Mouse (Mus musculus): ENCODE measurements at regions not wholly inside any gene's neighbourhood (a gene's known extent, or its start where the extent isn't known, plus 50 kb on each side); places are given as distances from the start of the nearest gene placed in this dataset.

DNA sequence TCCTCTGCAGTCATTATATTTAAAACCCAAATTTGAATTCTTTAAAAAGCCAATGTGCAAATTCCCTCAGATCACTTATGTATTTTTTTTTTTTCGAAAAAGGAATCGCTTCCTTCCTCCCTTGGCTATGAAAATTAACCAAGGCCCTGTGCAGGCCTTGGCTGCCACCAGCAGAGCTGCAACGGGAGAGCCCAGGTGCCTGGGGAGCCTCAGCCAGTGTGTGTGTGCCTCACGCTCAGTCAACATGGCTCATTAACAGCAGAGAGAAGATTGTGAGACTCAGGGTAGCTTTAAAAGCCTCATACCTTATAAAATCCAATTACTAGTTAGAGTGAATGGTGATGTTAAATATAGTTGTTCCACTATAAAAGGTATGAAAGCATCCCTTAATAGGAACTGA lies 148.6 kb downstream of the Mex3b start:
- Histone ChIP-seq H3K9ac (ENCODE audit: low read depth, low read length) (no peak overlapping the region), H3K36me3 (ENCODE audit: control insufficient read depth, insufficient read depth, low read length) (no peaks in the 10 kb centered on the region), H3K4me3 (ENCODE audit: insufficient read depth, low read depth, low read length) (no peak overlapping the region), H3K27me3 (ENCODE audit: control insufficient read depth, insufficient read depth, low read length) (no peaks in the 10 kb centered on the region), H3K4me1 (ENCODE audit: control insufficient read depth, insufficient read depth, low read length) (no peaks in the 10 kb centered on the region), H3K79me2 (ENCODE audit: control insufficient read depth, insufficient read depth, low read length) (no peaks in the 10 kb centered on the region), H3K27ac (replicated peaks; ENCODE audit: insufficient read depth, low read depth, low read length) (no peak overlapping the region)
- no peak for DNase-seq (ENCODE audit: extremely low read depth, low read depth, low spot score)
- WGBS, result 49% methylated on average over 4 of the region's 4 CpGs
- TF ChIP-seq POLR2A (IDR thresholded peaks at IDR 0.05; ENCODE audit: extremely low read depth, insufficient read depth, low read length), result no peak
- no peak for TF ChIP-seq CTCF (IDR thresholded peaks at IDR 0.05; ENCODE audit: low read depth, low read length)

DNA sequence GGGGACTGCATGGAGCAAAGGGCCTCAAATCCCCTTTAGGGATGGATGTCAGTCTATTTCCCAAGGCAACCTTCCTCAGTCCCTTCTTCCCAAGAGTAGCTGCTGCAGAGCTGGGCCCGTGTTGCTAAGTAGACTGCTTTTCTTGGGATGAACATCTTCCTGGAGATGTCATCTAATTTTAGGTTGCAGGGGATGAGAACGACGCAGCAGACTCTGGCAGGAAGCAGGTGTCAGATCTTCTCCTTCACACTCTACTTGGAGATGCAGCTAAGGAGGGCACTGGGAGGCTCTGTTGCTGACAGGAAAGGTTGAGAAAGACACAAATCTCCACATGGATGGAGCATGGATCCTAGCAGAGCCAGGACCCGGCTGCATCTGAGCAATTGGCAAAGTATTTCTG lies 149.4 kb downstream of the Mex3b start:
- Histone ChIP-seq H3K4me3 (ENCODE audit: insufficient read depth, low read depth, low read length) (no peak overlapping the region), H3K4me1 (ENCODE audit: control insufficient read depth, insufficient read depth, low read length) (no peaks in the 10 kb centered on the region), H3K9ac (ENCODE audit: low read depth, low read length) (no peak overlapping the region), H3K27ac (replicated peaks; ENCODE audit: insufficient read depth, low read depth, low read length) (no peak overlapping the region), H3K36me3 (ENCODE audit: control insufficient read depth, insufficient read depth, low read length) (no peaks in the 10 kb centered on the region), H3K27me3 (ENCODE audit: control insufficient read depth, insufficient read depth, low read length) (no peaks in the 10 kb centered on the region), H3K79me2 (ENCODE audit: control insufficient read depth, insufficient read depth, low read length) (no peaks in the 10 kb centered on the region)
- TF ChIP-seq POLR2A (IDR thresholded peaks at IDR 0.05; ENCODE audit: extremely low read depth, insufficient read depth, low read length) (no peak), CTCF (IDR thresholded peaks at IDR 0.05; ENCODE audit: low read depth, low read length) (no peak)
- no peak for DNase-seq (ENCODE audit: extremely low read depth, low read depth, low spot score)
- 74% methylated on average over 4 of the region's 4 CpGs for WGBS

DNA sequence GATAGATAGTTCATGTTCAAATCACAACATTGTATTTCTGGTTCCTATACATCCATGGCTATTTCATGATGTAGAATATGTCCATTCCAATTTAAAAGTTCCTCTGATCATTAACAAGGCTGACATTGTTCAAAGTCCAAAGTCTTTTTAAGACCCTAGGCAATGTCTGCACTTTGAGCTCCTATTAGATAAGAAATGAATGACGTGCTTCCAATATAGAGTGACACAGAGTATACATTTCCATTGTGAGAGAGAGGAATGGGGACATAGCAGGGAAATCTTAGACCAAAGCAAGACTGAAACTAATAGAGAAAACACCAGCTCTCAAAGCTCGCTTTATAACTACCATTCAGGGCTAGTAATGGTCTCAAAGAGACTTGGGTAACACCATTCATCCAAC lies 153.5 kb downstream of the Mex3b start:
- no peak for TF ChIP-seq CTCF (IDR thresholded peaks at IDR 0.05; ENCODE audit: low read depth, low read length)
- no peak for TF ChIP-seq POLR2A (IDR thresholded peaks at IDR 0.05; ENCODE audit: extremely low read depth, insufficient read depth, low read length)
- Histone ChIP-seq H3K36me3 (ENCODE audit: control insufficient read depth, insufficient read depth, low read length) (no peaks in the 10 kb centered on the region), H3K9ac (ENCODE audit: low read depth, low read length) (no peak overlapping the region), H3K4me1 (ENCODE audit: control insufficient read depth, insufficient read depth, low read length) (no peaks in the 10 kb centered on the region), H3K27ac (replicated peaks; ENCODE audit: insufficient read depth, low read depth, low read length) (no peak overlapping the region), H3K79me2 (ENCODE audit: control insufficient read depth, insufficient read depth, low read length) (no peaks in the 10 kb centered on the region), H3K4me3 (ENCODE audit: insufficient read depth, low read depth, low read length) (no peak overlapping the region), H3K27me3 (ENCODE audit: control insufficient read depth, insufficient read depth, low read length) (no peaks in the 10 kb centered on the region)
- no peak for DNase-seq (ENCODE audit: extremely low read depth, low read depth, low spot score)
- WGBS, result 70% methylated on average over 2 of the region's 2 CpGs

DNA sequence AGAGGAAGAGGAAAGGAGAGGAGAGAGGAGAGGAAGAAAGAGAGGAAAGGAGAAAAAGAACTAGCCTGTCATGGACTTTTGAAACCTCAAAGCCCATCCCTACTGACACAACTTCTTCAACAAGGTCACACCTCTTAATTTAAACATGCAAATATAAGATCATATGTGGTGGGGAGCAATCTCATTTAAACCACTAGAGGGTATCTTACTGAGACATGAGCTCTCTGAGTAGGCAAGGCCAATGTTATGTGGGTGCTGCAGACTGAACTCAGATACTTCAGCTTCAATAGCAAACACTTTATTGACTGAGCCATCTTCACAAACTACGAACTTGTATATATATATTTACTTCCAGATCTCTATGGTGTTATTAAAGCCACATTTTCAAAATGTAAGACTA lies 156.9 kb downstream of the Mex3b start:
- Histone ChIP-seq H3K4me3 (ENCODE audit: insufficient read depth, low read depth, low read length) (no peak overlapping the region), H3K4me1 (ENCODE audit: control insufficient read depth, insufficient read depth, low read length) (no peaks in the 10 kb centered on the region), H3K36me3 (ENCODE audit: control insufficient read depth, insufficient read depth, low read length) (no peaks in the 10 kb centered on the region), H3K27ac (replicated peaks; ENCODE audit: insufficient read depth, low read depth, low read length) (no peak overlapping the region), H3K9ac (ENCODE audit: low read depth, low read length) (no peak overlapping the region), H3K79me2 (ENCODE audit: control insufficient read depth, insufficient read depth, low read length) (no peaks in the 10 kb centered on the region), H3K27me3 (ENCODE audit: control insufficient read depth, insufficient read depth, low read length) (no peaks in the 10 kb centered on the region)
- DNase-seq (ENCODE audit: extremely low read depth, low read depth, low spot score), result no peak
- WGBS, result 86% methylated on average over 1 of the region's 1 CpGs
- no peak for TF ChIP-seq POLR2A (IDR thresholded peaks at IDR 0.05; ENCODE audit: extremely low read depth, insufficient read depth, low read length)
- no peak for TF ChIP-seq CTCF (IDR thresholded peaks at IDR 0.05; ENCODE audit: low read depth, low read length)

DNA sequence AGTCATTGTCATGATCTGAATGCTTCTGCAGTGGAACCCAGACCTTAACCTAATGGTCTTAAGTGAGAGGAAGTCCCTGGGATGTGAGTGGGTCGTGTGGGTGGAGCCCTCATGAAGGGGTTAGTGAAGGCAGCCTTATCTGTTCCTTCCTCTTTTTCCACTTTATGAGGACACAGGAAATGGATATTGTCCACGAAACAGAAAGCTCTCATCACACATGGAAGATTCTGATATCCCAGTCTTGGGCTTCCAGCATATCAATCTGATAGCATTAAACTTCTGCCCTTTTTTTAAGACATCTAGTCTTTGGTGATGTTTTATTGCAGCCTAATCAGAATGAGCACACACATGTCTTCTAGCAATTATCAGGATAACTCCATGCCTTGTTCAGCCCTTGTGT lies 164.0 kb downstream of the Mex3b start:
- no peak for TF ChIP-seq POLR2A (IDR thresholded peaks at IDR 0.05; ENCODE audit: extremely low read depth, insufficient read depth, low read length)
- no peak for TF ChIP-seq CTCF (IDR thresholded peaks at IDR 0.05; ENCODE audit: low read depth, low read length)
- Histone ChIP-seq H3K36me3 (ENCODE audit: control insufficient read depth, insufficient read depth, low read length) (no peaks in the 10 kb centered on the region), H3K27ac (replicated peaks; ENCODE audit: insufficient read depth, low read depth, low read length) (no peak overlapping the region), H3K27me3 (ENCODE audit: control insufficient read depth, insufficient read depth, low read length) (no peaks in the 10 kb centered on the region), H3K4me1 (ENCODE audit: control insufficient read depth, insufficient read depth, low read length) (no peaks in the 10 kb centered on the region), H3K4me3 (ENCODE audit: insufficient read depth, low read depth, low read length) (no peak overlapping the region), H3K79me2 (ENCODE audit: control insufficient read depth, insufficient read depth, low read length) (no peaks in the 10 kb centered on the region), H3K9ac (ENCODE audit: low read depth, low read length) (no peak overlapping the region)
- DNase-seq (ENCODE audit: extremely low read depth, low read depth, low spot score), result no peak
- WGBS, result 46% methylated on average over 2 of the region's 2 CpGs

DNA sequence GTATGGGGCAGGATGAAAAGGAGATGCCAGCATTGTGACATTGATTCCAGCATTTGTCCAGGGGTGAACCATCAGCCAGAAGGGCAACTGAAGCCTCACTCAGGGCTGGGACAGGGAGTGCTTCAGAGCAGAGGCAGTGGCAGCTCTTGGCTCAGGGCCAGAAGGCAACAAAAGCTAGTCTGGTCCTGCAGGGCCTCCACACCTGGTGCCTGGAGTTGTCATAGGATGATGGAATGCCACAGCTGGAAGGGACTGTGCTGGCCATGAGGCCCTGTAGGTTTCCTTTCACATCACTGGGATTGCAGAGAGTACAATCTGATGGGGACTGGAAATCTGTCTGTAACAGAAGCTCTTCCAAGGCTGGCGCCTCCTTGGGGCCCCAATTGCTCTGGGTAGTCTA lies 164.9 kb downstream of the Mex3b start:
- 100% methylated on average over 1 of the region's 1 CpGs for WGBS

More for the DNA sequence above, 164.9 kb downstream of the Mex3b start:
- no peak overlapping the region for H3K9ac ChIP-seq (ENCODE audit: low read depth, low read length)
- no peaks in the 10 kb centered on the region for H3K4me1 ChIP-seq (ENCODE audit: control insufficient read depth, insufficient read depth, low read length)
- TF ChIP-seq POLR2A (IDR thresholded peaks at IDR 0.05; ENCODE audit: extremely low read depth, insufficient read depth, low read length), result no peak
- TF ChIP-seq CTCF (IDR thresholded peaks at IDR 0.05; ENCODE audit: low read depth, low read length), result no peak
- no peaks in the 10 kb centered on the region for H3K36me3 ChIP-seq (ENCODE audit: control insufficient read depth, insufficient read depth, low read length)
- no peak overlapping the region for H3K27ac ChIP-seq (replicated peaks; ENCODE audit: insufficient read depth, low read depth, low read length)
- DNase-seq (ENCODE audit: extremely low read depth, low read depth, low spot score), result no peak
- no peaks in the 10 kb centered on the region for H3K27me3 ChIP-seq (ENCODE audit: control insufficient read depth, insufficient read depth, low read length)
- no peak overlapping the region for H3K4me3 ChIP-seq (ENCODE audit: insufficient read depth, low read depth, low read length)
- no peaks in the 10 kb centered on the region for H3K79me2 ChIP-seq (ENCODE audit: control insufficient read depth, insufficient read depth, low read length)

Measured in liver, adult 2 months (tissue).